Mouse (Mus musculus): Measurements from ENCODE around the gene Ssx2ip. TPM values are rescaled to one million over a fixed set of nuclear protein-coding genes. Genes with fewer than 3 reads are reported as not detected.

The Ssx2ip gene
- total and polyA plus RNA-seq, 2 experiments, result 1.7 to 6.4 TPM

DNA sequence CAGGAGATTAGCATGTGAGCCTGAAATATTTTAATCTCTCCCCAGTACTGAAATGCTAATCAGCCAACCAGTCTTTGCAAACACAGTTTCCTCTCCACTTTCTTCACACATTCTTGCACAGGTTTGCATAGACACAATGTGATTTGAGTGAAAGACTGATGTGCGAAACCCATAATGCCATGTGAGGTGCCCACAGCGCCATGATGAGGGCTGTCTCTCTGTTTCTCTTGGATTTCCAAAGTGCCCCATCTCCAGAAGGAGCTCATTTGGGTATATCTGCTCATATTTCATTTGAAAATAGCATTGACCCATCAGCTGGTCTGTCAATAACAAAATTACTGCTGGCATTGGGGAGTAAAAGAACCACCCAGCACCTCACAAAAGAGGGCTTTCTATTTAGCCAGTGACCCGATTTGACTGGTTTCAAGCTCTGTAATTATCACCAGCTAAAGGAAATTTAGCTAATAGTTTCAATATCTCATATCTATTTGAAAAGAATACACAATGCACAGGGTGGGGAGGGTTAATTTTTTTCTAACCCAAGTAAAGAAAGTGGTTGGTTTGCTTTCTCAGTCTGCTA lies 29.8 kb upstream of the Ssx2ip start:
- H3K79me2 ChIP-seq (ENCODE audit: control insufficient read depth, insufficient read depth, low read length), result no peaks in the 10 kb centered on the region
- WGBS, result 94% methylated on average over 3 of the region's 3 CpGs
- no peaks in the 10 kb centered on the region for H3K4me1 ChIP-seq (ENCODE audit: control insufficient read depth, insufficient read depth, low read length)
- no peak overlapping the region for H3K27ac ChIP-seq (replicated peaks; ENCODE audit: insufficient read depth, low read depth, low read length)
- no peak for DNase-seq (ENCODE audit: extremely low read depth, low read depth, low spot score)
- TF ChIP-seq POLR2A (IDR thresholded peaks at IDR 0.05; ENCODE audit: extremely low read depth, insufficient read depth, low read length) (no peak), CTCF (IDR thresholded peaks at IDR 0.05; ENCODE audit: low read depth, low read length) (no peak)
- H3K36me3 ChIP-seq (ENCODE audit: control insufficient read depth, insufficient read depth, low read length), result no peaks in the 10 kb centered on the region
- no peaks in the 10 kb centered on the region for H3K27me3 ChIP-seq (ENCODE audit: control insufficient read depth, insufficient read depth, low read length)
- H3K4me3 ChIP-seq (ENCODE audit: insufficient read depth, low read depth, low read length), result no peak overlapping the region
- no peak overlapping the region for H3K9ac ChIP-seq (ENCODE audit: low read depth, low read length)

DNA sequence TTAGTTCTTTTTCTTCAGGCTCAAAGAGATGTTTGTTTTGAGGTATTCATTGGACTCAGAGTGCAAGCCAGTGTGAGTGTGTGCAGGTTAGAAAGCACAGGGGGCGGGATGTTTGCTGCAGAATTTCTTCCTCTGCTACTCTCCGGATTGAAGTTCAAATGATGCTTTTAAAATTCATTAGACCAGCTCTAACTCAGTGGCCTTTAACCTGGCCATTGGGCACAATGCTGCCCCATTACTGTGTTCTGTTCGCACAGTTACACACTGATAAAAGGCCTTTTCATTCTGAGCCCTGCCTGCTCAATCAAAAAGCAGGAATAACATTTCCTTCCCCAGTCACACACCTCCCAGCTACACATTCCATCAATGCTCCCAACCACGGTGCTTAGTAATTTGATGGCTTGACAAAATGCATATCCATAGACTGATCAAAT lies 29.2 kb upstream of the Ssx2ip start:
- H3K4me1 ChIP-seq (ENCODE audit: control insufficient read depth, insufficient read depth, low read length), result no peaks in the 10 kb centered on the region
- TF ChIP-seq CTCF (IDR thresholded peaks at IDR 0.05; ENCODE audit: low read depth, low read length) (no peak), POLR2A (IDR thresholded peaks at IDR 0.05; ENCODE audit: extremely low read depth, insufficient read depth, low read length) (no peak)
- no peaks in the 10 kb centered on the region for H3K79me2 ChIP-seq (ENCODE audit: control insufficient read depth, insufficient read depth, low read length)
- no peak for DNase-seq (ENCODE audit: extremely low read depth, low read depth, low spot score)
- WGBS, result 70% methylated on average over 4 of the region's 4 CpGs
- H3K36me3 ChIP-seq (ENCODE audit: control insufficient read depth, insufficient read depth, low read length), result no peaks in the 10 kb centered on the region
- H3K27ac ChIP-seq (replicated peaks; ENCODE audit: insufficient read depth, low read depth, low read length), result no peak overlapping the region
- H3K4me3 ChIP-seq (ENCODE audit: insufficient read depth, low read depth, low read length), result no peak overlapping the region
- no peaks in the 10 kb centered on the region for H3K27me3 ChIP-seq (ENCODE audit: control insufficient read depth, insufficient read depth, low read length)
- H3K9ac ChIP-seq (ENCODE audit: low read depth, low read length), result no peak overlapping the region

DNA sequence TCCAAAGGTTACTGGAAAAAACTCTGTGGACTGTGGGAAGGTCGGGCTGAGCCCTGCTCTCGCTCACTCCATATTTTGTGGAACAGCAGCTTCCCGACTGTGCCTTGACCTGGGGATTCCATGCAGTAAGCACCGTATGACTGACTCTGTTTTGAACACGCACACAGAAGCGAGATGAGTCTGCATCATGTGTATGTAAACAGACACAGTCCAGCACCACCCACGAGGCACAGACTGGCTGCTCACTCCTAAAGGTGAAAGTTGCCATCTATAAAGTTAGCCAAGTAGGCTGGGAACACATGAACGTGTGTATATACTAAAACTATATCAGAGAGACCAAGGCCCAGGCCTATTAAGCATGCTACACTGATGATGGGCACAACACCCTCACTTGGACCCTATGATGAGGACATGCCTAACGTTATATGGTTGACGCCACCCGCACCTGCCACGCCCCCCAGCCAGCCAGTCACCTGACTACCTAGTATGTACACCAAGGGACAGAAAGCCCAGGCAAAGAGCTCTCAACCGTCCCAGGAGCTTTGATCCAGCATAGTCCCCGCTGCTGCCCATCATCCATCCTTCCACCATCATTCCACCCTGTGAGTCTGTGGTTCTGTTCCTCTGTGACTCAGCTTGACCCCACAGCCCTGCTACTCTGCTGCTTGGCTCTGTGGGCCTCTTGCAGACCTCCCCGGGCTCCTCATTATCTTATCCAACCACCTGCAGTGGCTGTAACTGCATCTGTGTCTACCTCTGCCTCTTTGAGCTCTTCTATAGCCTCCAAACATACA lies 27.9 kb upstream of the Ssx2ip start:
- no peaks in the 10 kb centered on the region for H3K27me3 ChIP-seq (ENCODE audit: control insufficient read depth, insufficient read depth, low read length)
- H3K36me3 ChIP-seq (ENCODE audit: control insufficient read depth, insufficient read depth, low read length), result no peaks in the 10 kb centered on the region
- TF ChIP-seq POLR2A (IDR thresholded peaks at IDR 0.05; ENCODE audit: extremely low read depth, insufficient read depth, low read length) (no peak), CTCF (IDR thresholded peaks at IDR 0.05; ENCODE audit: low read depth, low read length) (no peak)
- 90% methylated on average over 15 of the region's 15 CpGs for WGBS
- no peak for DNase-seq (ENCODE audit: extremely low read depth, low read depth, low spot score)
- H3K9ac ChIP-seq (ENCODE audit: low read depth, low read length), result no peak overlapping the region
- no peaks in the 10 kb centered on the region for H3K79me2 ChIP-seq (ENCODE audit: control insufficient read depth, insufficient read depth, low read length)
- no peak overlapping the region for H3K27ac ChIP-seq (replicated peaks; ENCODE audit: insufficient read depth, low read depth, low read length)
- no peak overlapping the region for H3K4me3 ChIP-seq (ENCODE audit: insufficient read depth, low read depth, low read length)
- H3K4me1 ChIP-seq (ENCODE audit: control insufficient read depth, insufficient read depth, low read length), result no peaks in the 10 kb centered on the region

DNA sequence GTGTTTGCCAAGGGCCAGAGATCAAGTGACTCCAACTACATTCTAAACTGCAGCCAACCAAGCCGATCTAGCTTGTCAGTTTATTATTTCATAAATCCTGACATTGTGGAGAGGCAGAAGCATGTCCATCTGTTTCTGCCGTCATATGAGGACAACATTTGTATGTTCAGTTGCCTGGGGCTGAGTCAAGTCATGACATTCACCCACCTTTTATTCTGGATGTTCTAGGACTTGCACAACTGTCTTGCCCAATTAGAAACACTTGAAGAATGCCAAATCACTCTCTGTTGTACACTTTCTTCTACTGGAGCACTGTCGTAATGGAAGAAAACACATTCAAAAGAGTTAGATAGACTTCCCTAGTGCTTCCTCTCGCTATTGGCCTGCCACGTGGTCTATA lies 27.2 kb upstream of the Ssx2ip start:
- TF ChIP-seq POLR2A (IDR thresholded peaks at IDR 0.05; ENCODE audit: extremely low read depth, insufficient read depth, low read length) (no peak), CTCF (IDR thresholded peaks at IDR 0.05; ENCODE audit: low read depth, low read length) (no peak)
- H3K79me2 ChIP-seq (ENCODE audit: control insufficient read depth, insufficient read depth, low read length), result no peaks in the 10 kb centered on the region
- no peak overlapping the region for H3K4me3 ChIP-seq (ENCODE audit: insufficient read depth, low read depth, low read length)
- no peak for DNase-seq (ENCODE audit: extremely low read depth, low read depth, low spot score)
- H3K27ac ChIP-seq (replicated peaks; ENCODE audit: insufficient read depth, low read depth, low read length), result no peak overlapping the region
- no peaks in the 10 kb centered on the region for H3K27me3 ChIP-seq (ENCODE audit: control insufficient read depth, insufficient read depth, low read length)
- WGBS, result 89% methylated on average over 5 of the region's 5 CpGs
- H3K36me3 ChIP-seq (ENCODE audit: control insufficient read depth, insufficient read depth, low read length), result no peaks in the 10 kb centered on the region
- H3K4me1 ChIP-seq (ENCODE audit: control insufficient read depth, insufficient read depth, low read length), result no peaks in the 10 kb centered on the region
- no peak overlapping the region for H3K9ac ChIP-seq (ENCODE audit: low read depth, low read length)

DNA sequence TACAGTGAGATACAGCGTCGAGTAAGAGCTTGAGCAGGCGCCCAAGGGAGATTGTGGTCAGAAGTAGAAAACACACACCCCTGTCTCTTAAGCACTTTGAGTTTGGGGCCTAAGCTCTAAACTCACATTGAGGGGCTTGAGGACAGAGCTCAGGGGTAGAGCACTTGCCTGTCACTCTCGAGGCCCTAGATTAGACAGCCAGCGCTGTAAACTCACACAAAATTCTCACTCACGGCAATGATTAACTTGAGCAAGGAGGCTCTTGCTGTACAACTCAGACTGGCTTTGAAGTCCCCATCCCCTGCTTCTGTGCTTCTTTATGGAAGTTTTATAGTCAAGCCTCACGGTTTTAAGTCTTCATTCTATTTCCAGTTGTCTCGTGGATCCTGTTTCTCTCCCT lies 25.7 kb upstream of the Ssx2ip start:
- no peaks in the 10 kb centered on the region for H3K79me2 ChIP-seq (ENCODE audit: control insufficient read depth, insufficient read depth, low read length)
- H3K9ac ChIP-seq (ENCODE audit: low read depth, low read length), result no peak overlapping the region
- TF ChIP-seq CTCF (IDR thresholded peaks at IDR 0.05; ENCODE audit: low read depth, low read length) (no peak), POLR2A (IDR thresholded peaks at IDR 0.05; ENCODE audit: extremely low read depth, insufficient read depth, low read length) (no peak)
- no peaks in the 10 kb centered on the region for H3K4me1 ChIP-seq (ENCODE audit: control insufficient read depth, insufficient read depth, low read length)
- no peak overlapping the region for H3K4me3 ChIP-seq (ENCODE audit: insufficient read depth, low read depth, low read length)
- DNase-seq (ENCODE audit: extremely low read depth, low read depth, low spot score), result no peak
- 51% methylated on average over 8 of the region's 8 CpGs for WGBS
- no peaks in the 10 kb centered on the region for H3K36me3 ChIP-seq (ENCODE audit: control insufficient read depth, insufficient read depth, low read length)
- H3K27me3 ChIP-seq (ENCODE audit: control insufficient read depth, insufficient read depth, low read length), result no peaks in the 10 kb centered on the region
- no peak overlapping the region for H3K27ac ChIP-seq (replicated peaks; ENCODE audit: insufficient read depth, low read depth, low read length)
